9 mouse cellular contexts compared by ENCODE assay signal in genomic region chr19:56631451-56631901, GRCm38 (mm10).
DNase-seq lines count a peak whose midpoint lies in the region; ATAC-seq lines count a peak whose summit lies in the region.
"Had no signal": no experiment of that assay in that cellular context is flagged by ENCODE, and none has a peak within 500 bp of the region (broad histone marks: within the 10 kb centered on the region; RNA-seq: fewer than 3 reads in every experiment).

No protein-coding gene starts in this region.

- peak; percentile 54 for DNase-seq in kidney, adult 18-20 months
- DNase-seq in adrenal gland, postnatal 25 days, result peak; percentile 18
- peak; percentile 50 for DNase-seq in heart, postnatal 4 days
- peak; percentile 71 for DNase-seq in lung, postnatal 14 days
- no peak for DNase-seq in layer of hippocampus, adult 9-11 months
- DNase-seq in frontal cortex, postnatal 10 days (ENCODE audit: low spot score in 2 of 2), result no peak

- no peaks in the 10 kb centered on the region for H3K27me3 ChIP-seq in kidney, embryonic 14.5 days (ENCODE audit: control insufficient read depth, insufficient read depth, low read length)
- no peaks in the 10 kb centered on the region for H3K27me3 ChIP-seq in neural tube, embryonic 15.5 days (replicated peaks)

- H3K9ac ChIP-seq in kidney, embryonic 14.5 days (ENCODE audit: low read depth, low read length), result no peak overlapping the region
- H3K9ac ChIP-seq in neural tube, embryonic 15.5 days (replicated peaks), result no peak overlapping the region

- peaks cover 4% of the 10 kb centered on the region; the same call in 1 of the 2 replicates for H3K4me1 ChIP-seq in kidney, embryonic 14.5 days (ENCODE audit: control insufficient read depth, insufficient read depth, low read length)
- H3K4me1 ChIP-seq in neural tube, embryonic 15.5 days, result no peaks in the 10 kb centered on the region

- ATAC-seq in kidney, embryonic 14.5 days (ENCODE audit: low FRiP score, low TSS enrichment), result no peak
- ATAC-seq in neural tube, embryonic 15.5 days (ENCODE audit: low FRiP score), result no peak

- H3K27ac ChIP-seq in kidney, embryonic 14.5 days (ENCODE audit: low read depth, low read length), result no peak overlapping the region
- H3K27ac ChIP-seq in neural tube, embryonic 15.5 days (replicated peaks), result no peak overlapping the region

- H3K4me2 ChIP-seq in kidney, embryonic 14.5 days (replicated peaks; ENCODE audit: low read depth, low read length), result no peak overlapping the region
- no peak overlapping the region for H3K4me2 ChIP-seq in neural tube, embryonic 15.5 days

- 60% methylated on average over 11 of the region's 11 CpGs for WGBS in kidney, embryonic 14.5 days
- WGBS in neural tube, embryonic 15.5 days, result 68% methylated on average over 11 of the region's 11 CpGs

- H3K4me3 ChIP-seq in kidney, embryonic 14.5 days (ENCODE audit: low read length), result no peak overlapping the region
- no peak overlapping the region for H3K4me3 ChIP-seq in neural tube, embryonic 15.5 days (replicated peaks)
- H3K4me3 ChIP-seq: erythroblast, embryonic 14.5 days had no signal

- no peaks in the 10 kb centered on the region for H3K36me3 ChIP-seq in kidney, embryonic 14.5 days (ENCODE audit: control insufficient read depth, insufficient read depth, low read length)
- H3K36me3 ChIP-seq in neural tube, embryonic 15.5 days, result no peaks in the 10 kb centered on the region

- H3K9me3 ChIP-seq in kidney, embryonic 14.5 days (ENCODE audit: control insufficient read depth, low read length), result no peaks in the 10 kb centered on the region
- no peaks in the 10 kb centered on the region for H3K9me3 ChIP-seq in neural tube, embryonic 15.5 days (replicated peaks)

Comparison
In these comparisons a context has a peak if more than half of its experiments do, and no peak if none do; other contexts are left out.
1. DNase-seq: peak in kidney, adult 18-20 months (single experiment), adrenal gland, postnatal 25 days (single experiment), heart, postnatal 4 days (single experiment) and lung, postnatal 14 days (single experiment); none in layer of hippocampus, adult 9-11 months (single experiment) and frontal cortex, postnatal 10 days (0 of 2).